Mouse (Mus musculus): ENCODE results near the gene Smagp.

Smagp gene

GRCm38 (mm10) chr15:100590436-100590835, 46.3 kb downstream of the Smagp start:
- DNase-seq (ENCODE audit: low spot score) = no peak

GRCm38 (mm10) chr15:100588297-100588696, 48.4 kb downstream of the Smagp start:
- DNase-seq (ENCODE audit: low spot score) = no peak

GRCm38 (mm10) chr15:100587166-100587565, 49.6 kb downstream of the Smagp start:
- no peak for DNase-seq (ENCODE audit: low spot score)

GRCm38 (mm10) chr15:100585931-100586330, 50.8 kb downstream of the Smagp start:
- DNase-seq (ENCODE audit: low spot score) = no peak

- DNase-seq (ENCODE audit: low spot score) = no peak
These were observed 56.6 kb downstream of the Smagp start for GRCm38 (mm10) chr15:100580108-100580507.

- no peak for DNase-seq (ENCODE audit: low spot score)
These were observed 58.8 kb downstream of the Smagp start for GRCm38 (mm10) chr15:100577972-100578371.

- no peak for DNase-seq (ENCODE audit: low spot score)
These were observed 59.9 kb downstream of the Smagp start for GRCm38 (mm10) chr15:100576810-100577209.

GRCm38 (mm10) chr15:100576392-100576791, 60.3 kb downstream of the Smagp start:
- DNase-seq (ENCODE audit: low spot score) = no peak

- DNase-seq (ENCODE audit: low spot score) = no peak
These were observed 61.4 kb downstream of the Smagp start for GRCm38 (mm10) chr15:100575366-100575765.

GRCm38 (mm10) chr15:100574378-100574777, 62.4 kb downstream of the Smagp start:
- DNase-seq (ENCODE audit: low spot score) = peak; percentile 28

- peak; percentile 68 for DNase-seq (ENCODE audit: low spot score)
These were observed 62.8 kb downstream of the Smagp start for GRCm38 (mm10) chr15:100573946-100574345.

Measured in MN1 (cell line).